Mouse (Mus musculus) heart, adult 9 months (tissue): Measurements from ENCODE around the gene Tmem9b.

Experiments
- DNase-seq, 2 experiments: peaks; one replicate each; pipeline ENCODE4 v3.0.0; 2022; ENCODE audit warnings: low spot score in 2 of 2

Tmem9b gene

DNA sequence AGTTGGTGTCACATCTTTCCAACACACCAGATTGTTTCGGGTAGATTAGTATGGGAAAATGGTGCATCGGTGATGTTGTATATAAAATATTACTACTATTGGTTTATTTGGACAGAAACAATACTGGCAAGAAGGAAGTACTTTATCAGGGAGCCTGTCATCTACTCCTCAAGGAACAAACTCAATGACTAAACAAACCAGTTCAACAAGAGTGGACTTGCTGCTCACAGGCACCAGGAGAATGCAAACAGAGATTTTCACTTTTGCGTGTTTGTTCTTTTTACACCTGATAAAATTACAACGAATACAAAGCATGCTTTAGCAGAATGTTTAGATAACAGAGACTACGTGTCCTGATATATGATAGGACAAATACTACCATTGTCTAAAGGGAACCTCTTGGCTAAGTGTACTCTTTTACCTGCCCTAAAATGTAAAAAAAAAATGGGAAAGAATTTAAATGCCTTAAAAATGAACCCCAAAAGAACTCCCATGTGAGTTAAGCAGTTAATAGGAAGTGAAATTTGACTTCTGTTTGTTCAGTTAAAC lies 12.8 kb downstream of the Tmem9b start:
- no peak for DNase-seq

DNA sequence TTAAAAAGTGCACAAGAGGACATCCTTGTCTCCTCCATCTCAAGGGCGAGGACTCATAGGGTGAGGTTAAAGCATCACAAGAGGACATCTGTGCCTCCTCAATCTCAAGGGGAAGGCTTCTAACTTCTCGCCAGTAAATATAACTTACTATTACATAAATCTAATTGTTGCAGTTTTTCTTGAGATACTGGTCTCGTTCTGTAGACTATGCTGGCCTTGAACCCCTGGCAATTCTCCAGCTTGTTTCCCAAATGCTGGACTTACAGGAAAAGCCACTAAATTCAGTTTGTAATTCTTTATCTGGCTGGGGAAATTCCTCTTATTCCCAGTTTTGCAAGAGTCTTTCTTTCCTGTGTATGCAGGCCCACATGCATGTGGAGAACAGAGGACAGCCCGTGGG lies 17.9 kb downstream of the Tmem9b start:
- DNase-seq = no peak

DNA sequence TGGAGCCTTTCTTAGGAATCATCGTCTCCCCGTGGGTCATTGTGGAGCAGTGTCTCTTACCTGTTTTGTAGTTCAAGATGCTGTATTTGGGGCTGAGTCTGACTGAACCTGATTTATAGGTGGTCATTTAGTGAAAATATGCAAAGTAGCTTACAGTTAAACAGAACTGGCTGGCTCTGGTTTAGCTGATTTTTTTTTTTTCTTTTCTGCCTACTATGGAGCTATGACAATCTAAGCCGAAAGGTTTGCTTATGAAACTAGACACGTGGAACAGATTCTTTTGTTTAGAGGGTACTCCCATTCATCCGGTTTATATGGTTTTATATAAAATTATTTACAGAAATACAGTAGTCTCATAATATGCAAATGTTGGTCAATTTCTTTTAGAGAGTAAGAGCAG lies 21.0 kb downstream of the Tmem9b start, which contains the start of gene Ascl3:
Ascl3 (minus strand) TSS at position 101 of the 400 bp plus-strand sequence.
- no peak for DNase-seq

DNA sequence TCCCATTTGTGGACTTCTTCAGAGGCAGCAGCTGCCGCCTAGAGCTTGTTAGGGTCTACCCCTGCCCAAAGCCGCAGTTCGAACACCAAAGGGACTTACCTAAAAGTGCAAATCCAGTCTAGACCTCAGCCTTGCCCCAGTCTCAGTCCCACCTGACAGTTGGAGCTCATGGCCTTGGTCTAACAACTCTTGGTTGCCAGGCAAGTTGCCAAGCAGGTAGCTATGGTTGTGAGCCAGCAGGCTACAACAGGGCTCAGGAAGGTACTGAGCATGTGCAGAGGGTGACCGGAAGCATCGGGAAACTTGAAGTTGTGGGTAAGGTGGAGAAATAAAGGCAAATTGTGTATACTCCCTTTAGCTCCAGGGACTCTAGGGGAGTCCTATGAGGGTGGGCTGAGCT lies 29.0 kb downstream of the Tmem9b start, which contains the start of gene BC051019:
BC051019 (minus strand) TSS at position 154 of the 400 bp plus-strand sequence.
- DNase-seq = no peak

DNA sequence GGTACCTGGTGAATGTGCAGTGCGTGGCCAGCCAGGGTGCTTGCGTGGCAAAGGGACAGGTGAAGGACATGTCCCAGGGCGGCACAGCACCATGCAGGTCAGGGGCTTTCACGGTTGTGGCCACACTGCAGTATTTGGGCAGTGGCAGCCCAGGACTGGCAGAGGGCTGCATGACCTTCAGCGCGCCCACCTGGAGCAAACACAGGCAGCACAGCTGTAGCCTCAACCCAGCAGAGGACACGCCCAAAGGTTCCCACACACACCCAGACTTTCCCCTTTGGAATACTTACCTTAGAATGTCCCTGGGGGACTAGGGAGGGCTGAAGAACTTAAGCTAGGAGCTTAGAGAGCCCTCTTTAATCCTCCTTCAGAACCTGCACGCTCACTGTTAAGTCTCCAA lies 29.6 kb downstream of the Tmem9b start:
- no peak for DNase-seq

DNA sequence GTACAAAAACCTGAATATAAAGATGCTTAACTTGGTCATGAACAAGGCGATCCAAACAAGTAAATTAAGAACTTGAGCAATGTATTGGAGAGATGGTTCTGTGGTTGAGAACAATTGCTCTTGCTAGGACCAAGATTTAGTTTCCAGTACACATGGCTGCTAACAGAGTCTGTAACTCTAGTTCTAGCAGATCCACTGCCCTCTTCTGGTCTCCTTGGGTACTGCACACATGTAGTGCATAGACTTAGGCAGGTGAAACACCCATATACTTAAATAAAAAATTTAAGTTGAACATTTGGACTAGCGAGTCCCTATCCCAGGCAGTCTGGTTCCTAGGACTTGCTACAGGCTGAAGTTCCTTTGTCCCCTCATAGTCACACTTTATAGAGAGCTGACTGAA lies 30.1 kb downstream of the Tmem9b start:
- DNase-seq = no peak

DNA sequence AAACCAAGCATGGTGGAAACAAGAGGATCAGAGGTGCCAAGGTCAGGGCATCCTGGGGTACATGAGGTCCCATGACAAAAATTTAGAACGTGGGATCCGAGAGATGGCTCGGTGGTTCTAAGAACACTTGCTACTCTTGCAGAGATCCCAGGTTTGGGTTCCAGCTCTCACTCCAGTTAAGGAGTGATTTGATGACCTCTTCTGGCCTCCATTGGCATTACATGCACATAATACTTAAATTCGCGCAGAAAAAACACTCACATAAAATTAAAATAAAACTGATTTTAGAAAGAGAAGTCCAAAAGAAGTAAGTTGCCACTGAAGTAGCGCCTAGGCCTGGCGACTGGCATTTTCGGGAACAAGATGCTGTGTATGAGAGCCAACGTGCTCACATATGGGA lies 33.4 kb downstream of the Tmem9b start:
- no peak for DNase-seq

DNA sequence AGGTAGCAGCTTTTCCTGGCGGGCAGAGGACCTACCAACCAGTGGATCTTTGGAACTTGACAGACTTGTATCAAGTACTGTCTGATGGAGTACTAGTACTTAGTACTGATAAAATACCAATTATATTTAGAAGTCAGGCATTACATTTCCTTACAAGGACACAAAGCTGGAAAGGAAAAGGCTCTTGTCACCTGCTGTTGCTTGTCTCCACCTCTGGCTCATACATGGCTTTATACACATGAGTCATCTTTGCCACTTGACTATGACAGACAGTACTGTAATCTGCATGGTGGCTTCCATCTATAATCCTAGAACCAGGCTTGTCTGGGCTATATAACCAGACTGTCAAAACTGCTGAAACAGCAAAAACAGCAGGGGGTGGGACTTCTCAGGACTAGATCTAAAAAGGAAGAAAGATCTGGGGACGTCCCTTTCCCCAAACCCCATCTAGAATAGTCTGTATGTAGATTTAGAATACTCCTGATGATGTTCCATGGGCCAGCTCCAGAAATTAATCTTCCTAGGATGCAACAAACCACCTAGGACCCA lies 39.2 kb downstream of the Tmem9b start:
- no peak for DNase-seq

DNA sequence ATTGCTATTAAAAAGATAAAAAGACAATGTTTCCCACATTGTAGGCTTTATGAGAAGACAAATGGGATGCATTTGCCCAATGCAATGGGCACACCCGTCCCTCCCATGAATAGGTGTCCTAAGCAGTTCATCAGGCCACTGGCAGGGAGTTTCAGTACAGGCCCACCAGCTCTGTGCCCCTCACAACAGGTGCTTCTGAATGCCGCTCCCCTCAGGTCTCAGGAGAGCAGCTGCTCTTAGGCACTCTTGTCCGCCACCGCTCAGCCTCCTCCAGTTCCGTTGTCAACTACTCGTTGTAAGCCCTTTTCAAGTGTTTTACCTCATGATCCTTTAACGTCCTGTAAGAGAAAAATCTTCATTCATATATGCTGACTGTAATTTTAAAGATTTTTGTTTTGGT lies 40.5 kb downstream of the Tmem9b start:
- no peak for DNase-seq

DNA sequence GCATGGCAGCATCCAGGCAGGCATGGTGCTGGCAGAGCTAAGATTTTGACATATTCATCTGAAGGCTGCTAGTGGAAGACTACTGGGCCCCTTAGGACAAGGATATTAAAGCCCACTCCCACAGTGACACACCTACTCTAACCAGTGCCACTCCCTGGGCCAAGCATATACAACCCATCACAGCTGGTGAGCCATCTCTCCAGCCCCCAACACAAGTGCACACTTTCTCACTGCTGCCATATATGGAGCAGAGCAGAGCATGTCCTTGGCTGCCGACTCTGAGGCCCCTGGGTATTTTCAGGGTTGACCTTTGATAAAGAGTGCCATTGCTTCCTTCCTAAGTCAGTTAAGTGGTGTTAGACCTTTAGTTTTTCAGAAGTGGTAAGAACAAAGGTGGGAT lies 42.6 kb downstream of the Tmem9b start:
- DNase-seq = no peak

DNA sequence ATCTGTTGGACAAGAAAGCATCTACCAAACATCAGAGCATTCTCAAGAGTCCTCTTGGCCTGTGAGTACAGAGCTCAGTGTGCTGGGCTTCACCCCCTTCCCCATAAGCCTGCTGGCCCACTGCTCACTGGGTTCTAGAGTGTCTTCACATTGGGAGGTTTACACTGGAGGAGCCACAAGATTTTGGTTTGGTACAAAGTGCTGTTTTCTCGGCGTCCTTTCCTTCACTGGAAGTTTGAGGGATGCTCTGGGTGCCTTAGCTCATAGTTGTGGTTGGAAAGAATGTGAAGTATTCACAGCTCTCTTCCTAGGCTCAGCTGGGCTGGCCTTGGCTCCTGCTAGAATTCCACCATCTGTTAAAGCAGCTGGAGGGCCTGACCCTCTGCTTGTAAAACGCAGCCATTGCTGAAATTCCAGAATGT lies 43.7 kb downstream of the Tmem9b start:
- DNase-seq = peak; percentile 77 to 84

DNA sequence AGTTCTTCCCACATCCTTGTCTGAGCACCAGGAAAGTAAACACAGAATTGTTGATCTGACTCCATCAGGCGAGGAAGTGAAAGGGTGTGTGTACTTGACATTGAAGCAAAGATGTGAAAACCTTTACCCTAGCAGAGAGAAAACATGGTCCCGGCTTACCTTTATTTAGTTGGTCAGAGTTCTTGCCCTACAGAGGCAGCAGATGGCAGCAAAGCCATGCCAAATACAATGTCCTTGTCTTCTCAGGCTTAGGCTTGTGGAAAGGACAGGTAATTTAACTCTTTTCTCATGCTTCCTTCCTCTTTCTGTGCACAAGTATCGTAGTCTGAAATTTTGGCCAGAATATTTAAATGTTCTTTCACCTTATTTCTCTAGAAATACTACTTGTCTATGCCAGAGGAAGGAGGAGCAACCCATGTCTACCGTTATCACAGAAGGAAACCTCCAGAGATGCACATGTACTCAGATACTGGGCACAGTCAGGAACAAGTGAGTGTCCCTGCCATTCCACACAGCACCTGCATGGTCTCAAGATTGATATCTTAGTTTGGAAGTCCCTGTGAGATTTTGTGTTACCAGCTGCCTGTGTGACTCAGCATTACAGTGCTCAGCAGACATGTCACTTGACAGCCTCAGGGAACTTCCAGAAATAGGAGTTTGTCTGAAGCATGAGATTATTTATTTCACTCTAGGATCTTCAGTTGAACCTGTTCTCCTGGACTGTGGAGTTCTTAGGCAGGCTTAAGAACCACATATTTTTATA lies 45.5 kb downstream of the Tmem9b start:
- DNase-seq = peak in 1 of 2 experiments; percentile 42

DNA sequence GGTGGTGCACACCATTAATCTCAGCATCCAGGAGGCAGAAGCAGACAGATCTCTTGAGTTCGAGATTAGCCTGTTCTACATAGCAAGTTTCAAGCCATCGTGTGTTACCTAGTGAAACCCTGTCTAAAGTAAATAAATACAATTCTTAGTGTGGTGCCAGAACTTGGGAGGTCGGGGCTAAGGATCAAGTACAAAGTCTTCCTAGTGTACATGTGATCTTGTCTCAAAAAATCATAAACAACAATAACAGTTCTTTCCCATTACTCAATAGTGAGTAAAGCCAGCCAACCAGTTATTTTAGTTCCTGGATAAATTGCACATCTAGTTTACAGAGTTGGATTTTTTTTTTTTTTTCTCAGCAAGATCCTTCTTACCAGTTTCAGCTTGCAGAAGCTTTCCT lies 48.2 kb downstream of the Tmem9b start:
- DNase-seq = no peak

DNA sequence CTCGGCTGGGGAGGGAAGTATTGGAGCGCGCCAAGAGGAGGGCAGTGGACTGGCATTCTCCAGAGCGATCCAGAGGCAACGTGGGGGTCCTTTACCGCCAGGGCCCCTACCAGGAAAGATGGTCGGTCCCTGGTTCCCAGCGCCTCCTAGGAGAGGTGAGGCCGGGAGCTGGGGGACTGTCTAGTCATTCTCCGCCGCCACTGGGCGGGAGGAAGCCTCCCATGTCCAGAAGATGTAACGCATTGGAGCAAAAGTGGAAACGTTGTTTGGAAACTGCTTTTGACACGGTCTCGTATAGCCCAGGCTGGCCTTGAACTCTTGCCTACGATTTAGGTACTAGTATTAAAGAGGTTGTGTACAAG lies 48.7 kb downstream of the Tmem9b start:
- DNase-seq = no peak

DNA sequence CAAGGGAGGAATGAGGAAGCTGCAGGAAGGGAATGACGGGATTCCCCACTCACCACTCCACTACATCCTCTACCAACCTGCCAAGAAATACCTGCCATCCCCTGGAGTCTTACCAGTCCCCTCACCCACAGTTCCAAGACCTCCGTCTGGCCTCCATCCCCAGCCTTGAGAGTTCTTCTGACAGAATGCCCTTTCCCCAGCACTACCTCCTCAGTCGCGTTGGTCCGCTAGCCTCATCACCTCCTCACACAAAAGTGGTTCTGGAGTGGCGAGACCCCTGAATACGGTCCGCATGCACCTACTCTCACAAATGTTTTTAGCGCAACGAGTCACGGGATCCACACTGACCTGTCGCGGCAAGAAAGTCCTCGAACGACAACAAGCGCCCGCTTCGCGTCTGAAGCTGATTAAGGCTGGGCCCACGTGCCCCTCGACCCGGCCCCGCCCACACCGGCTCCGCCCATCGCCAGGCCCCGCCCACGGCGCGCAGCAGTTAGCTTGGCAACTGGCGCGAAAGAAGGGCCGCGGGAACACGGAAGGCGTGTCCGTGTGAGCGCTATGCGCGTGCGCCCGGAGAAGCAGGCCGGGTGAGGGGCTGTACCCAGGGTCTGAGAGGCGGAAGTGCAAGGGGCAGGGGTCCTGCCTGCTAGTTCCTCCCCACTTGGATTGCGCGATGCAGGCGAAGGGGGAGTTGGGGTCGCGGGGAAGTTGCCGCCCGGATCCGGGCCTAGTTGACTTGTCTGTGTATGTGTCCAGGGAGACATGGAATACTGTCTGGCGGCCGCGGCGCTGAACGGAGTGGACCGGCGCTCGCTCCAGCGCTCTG lies 49.3 kb downstream of the Tmem9b start, which contains the start of the genes St5 and Akip1:
St5 (minus strand) TSS at position 416 of the 826 bp plus-strand sequence.
Akip1 (plus strand) TSS at position 501 of the 826 bp plus-strand sequence.
- DNase-seq = peak; percentile 93 to 95

DNA sequence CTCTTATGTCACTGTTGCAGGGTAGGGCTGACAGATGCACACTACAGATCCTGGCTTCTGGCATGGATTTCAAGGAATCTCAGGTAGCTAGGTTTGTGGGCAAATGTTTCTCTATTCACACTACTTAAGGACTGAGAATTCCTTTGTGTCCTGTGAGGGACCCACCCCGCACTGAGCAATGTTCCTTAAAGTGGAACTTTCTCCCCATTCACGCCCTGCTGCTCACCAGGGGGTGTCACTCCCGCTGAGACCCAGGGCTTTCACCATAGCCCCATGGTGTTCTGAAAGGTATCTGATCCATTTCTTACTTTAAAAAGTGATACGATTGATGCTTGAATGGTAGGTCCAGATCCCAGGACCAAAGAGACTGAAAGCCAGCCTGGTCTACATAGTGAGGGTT lies 50.0 kb downstream of the Tmem9b start:
- no peak for DNase-seq

DNA sequence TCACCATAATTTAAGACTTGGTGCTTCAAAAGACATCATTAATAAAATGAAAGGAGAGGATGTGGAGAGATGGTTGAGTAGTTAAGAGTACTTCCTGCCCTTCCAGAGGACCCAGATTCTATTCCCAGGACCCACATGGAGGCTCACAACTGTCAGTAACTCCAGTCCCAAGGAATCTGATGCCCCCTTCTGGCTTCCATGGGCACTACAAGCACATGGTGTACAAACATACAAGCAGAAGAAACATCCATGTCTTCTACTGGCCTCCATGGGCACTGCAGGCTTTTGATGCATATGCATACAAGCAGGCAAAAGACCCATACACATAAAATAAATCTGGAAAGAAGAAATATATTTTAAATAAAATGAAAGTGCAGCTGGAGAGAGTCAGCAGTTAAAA lies 52.5 kb downstream of the Tmem9b start:
- DNase-seq = no peak

DNA sequence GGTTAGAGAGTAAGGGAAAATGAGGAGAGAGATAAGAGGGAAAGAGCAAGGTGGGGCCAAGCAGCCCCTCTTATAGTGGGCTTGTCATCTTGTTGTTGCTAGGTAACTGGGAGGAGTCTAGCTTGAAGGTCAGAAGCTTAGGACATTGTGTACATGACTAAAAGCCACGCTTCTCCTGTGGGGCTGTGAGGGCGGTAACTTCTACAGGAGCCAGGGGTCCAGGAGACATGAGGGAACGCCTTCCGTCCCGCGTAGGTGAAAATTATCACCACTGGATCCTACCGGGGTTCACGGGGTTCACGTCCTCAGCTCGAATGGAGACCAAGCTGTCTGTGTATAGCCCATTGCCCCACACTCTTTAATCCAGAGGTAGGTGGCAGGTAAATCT lies 57.3 kb downstream of the Tmem9b start:
- no peak for DNase-seq

DNA sequence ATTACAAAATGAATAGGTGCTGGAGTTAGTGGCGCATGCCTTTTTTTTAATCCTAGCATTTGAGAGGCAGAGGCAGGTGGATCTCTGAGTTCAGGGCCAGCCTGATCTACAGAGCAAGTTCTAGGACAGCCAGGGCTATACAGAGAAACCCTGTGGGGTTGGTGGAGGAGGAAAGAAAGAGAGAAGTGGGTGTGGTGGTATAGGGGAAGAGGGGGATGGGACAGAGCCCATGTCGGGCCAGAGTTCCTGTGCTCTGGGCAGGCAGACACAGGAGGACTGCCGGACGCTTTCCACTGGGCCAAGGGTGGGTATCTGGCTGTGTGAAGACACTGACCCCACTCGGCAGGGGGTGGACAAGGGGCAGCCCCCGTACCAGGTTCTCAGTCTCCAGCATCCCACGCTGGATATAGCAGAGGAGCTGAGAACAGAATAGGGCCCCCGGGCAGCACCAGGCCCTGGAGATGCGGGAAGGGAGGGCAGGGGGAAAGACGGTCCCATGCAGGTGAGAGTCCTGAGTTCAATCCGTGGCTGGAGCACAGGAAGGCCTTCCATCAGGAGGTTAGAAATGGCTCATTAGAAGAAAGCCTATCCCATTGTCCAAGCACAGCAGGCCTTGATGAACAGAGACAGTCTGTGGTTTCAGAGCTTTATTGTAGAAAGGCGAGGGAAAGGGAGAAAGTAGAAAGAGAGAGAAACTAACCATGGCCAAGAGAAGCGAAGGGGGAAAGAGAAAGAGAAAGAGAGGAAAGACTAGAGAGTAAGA lies 57.9 kb downstream of the Tmem9b start:
- DNase-seq = no peak

DNA sequence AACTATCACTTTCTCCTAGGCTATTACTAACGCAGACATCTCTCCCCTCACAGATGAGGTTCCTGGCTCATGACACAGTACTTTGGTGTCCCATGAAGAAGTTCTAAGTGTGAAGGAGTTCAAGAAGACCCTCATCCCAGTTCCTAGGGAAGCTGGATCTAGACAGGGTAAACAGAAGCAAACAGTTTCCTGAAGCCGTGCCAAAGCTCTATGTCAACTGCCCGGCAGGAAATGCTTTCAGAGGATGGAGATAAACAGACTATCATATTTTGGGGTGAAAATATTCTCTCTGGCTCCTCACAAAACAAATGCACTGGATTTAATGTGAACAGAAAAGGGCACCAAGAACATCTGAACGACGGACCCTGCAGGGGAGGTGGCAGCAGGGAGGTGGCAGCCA lies 61.7 kb downstream of the Tmem9b start:
- DNase-seq = no peak

DNA sequence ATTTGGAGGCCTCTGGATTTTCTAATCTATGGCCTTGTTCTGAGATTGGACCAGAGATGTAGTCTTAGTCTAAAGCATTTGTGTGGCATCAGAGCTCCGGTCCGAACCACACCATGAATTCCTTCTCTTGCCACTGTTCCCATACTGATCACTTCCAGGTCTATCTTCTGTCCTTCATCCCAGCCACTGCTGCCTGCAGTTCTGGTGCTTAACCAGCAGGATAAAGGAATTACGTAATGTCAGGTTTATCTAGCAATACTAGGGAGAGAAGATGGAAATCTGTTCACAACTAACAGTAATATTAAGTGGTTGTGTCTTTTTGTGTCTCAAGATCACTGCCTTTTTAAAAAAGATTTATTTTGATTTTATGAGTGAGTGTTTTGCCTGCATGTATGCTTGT lies 62.6 kb downstream of the Tmem9b start:
- DNase-seq = no peak
